Mouse (Mus musculus) midbrain, embryonic 16.5 days (tissue): ENCODE data around the gene Cenps. TPM values are rescaled to one million over a fixed set of nuclear protein-coding genes. Genes with fewer than 3 reads are reported as not detected.

Source experiments
- ATAC-seq: fragments of 200-750 bp; cut with Nextera tagmentation; 2 replicates; pipeline ENCODE4 v1.8.0; 2017; ENCODE audit warnings: moderate TSS enrichment
- H3K27ac ChIP-seq: fragments of 300-500 bp; sonication (generic); 2 replicates; pipeline ENCODE4 v1.5.1; 2014; ENCODE audit warnings: mild to moderate bottlenecking, low read length, mixed read lengths
- H3K27me3 ChIP-seq: fragments of 300-500 bp; sonication (generic); 2 replicates; pipeline ENCODE4 v1.6.1; 2014; ENCODE audit warnings: low read depth, low read length, mixed read lengths; ENCODE audit not compliant: control insufficient read depth, insufficient read depth
- H3K36me3 ChIP-seq: fragments of 300-500 bp; sonication (generic); 2 replicates; pipeline ENCODE4 v1.6.1; 2014; ENCODE audit warnings: mild to moderate bottlenecking, low read length, moderate library complexity, mixed read lengths; ENCODE audit not compliant: control insufficient read depth, insufficient read depth
- H3K4me1 ChIP-seq: fragments of 300-500 bp; sonication (generic); 2 replicates; pipeline ENCODE4 v1.6.1; 2014; ENCODE audit warnings: mild to moderate bottlenecking, low read length, mixed read lengths; ENCODE audit not compliant: control insufficient read depth, insufficient read depth
- H3K4me2 ChIP-seq: fragments of 300-500 bp; sonication (generic); 2 replicates; pipeline ENCODE4 v1.6.1; 2014; ENCODE audit warnings: mild to moderate bottlenecking, low read length, mixed read lengths
- H3K4me3 ChIP-seq: fragments of 300-500 bp; sonication (generic); 2 replicates; pipeline ENCODE4 v1.5.1; 2014; ENCODE audit warnings: low read depth, mild to moderate bottlenecking, low read length, moderate library complexity, mixed read lengths
- H3K9ac ChIP-seq: fragments of 300-500 bp; sonication (generic); 2 replicates; pipeline ENCODE4 v1.6.1; 2014; ENCODE audit warnings: low read depth, low read length, mixed read lengths
- H3K9me3 ChIP-seq: fragments of 300-500 bp; sonication (generic); replicated peaks from 2 replicates; pipeline ENCODE4 v1.6.1; 2014; ENCODE audit warnings: mild to moderate bottlenecking, low read length, mixed read lengths; ENCODE audit not compliant: control insufficient read depth, poor library complexity, severe bottlenecking
- WGBS: fragments of 180-500 bp; shearing (Covaris S2); extraction: QIAGEN DNeasy Blood & Tissue Kit; methylation state at CpG from one replicate; pipeline ENCODE4 v1.1.7; 2014; 5-methylcytosine and 5-hydroxymethylcytosine counted together
- polyA plus RNA-seq: library from polyadenylated mRNA; unstranded; fragments of >200 nt; fragmentation: Nextera tagmentation; extraction: Ambion mirVana; gene quantifications from 2 replicates; pipeline ENCODE4 v1.2.1, GENCODE M21; 2015

Cenps gene
- polyA plus RNA-seq, 1 experiment from 2014 or later: 17.7 TPM

DNA sequence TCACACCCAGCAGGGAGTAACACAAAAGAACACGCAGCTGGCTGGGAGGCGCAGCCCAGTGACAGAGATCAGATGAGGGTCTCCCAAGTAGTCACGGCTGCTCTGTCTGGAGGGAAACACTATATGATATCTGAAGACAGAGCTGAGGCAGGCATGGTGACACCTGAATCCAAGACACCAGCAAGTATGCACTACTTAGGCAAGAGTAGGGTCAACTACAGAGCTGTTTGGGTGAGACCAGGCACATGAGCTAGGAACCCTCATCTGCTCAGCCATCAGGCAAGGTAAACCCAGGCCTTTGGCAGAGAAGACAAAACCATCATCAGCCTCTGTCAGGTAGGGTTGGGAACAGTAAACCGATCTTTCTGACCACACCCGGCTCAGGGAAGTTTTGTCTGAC, 4.0 kb downstream of the Cenps start:
- no peak overlapping the region for H3K4me2 ChIP-seq

DNA sequence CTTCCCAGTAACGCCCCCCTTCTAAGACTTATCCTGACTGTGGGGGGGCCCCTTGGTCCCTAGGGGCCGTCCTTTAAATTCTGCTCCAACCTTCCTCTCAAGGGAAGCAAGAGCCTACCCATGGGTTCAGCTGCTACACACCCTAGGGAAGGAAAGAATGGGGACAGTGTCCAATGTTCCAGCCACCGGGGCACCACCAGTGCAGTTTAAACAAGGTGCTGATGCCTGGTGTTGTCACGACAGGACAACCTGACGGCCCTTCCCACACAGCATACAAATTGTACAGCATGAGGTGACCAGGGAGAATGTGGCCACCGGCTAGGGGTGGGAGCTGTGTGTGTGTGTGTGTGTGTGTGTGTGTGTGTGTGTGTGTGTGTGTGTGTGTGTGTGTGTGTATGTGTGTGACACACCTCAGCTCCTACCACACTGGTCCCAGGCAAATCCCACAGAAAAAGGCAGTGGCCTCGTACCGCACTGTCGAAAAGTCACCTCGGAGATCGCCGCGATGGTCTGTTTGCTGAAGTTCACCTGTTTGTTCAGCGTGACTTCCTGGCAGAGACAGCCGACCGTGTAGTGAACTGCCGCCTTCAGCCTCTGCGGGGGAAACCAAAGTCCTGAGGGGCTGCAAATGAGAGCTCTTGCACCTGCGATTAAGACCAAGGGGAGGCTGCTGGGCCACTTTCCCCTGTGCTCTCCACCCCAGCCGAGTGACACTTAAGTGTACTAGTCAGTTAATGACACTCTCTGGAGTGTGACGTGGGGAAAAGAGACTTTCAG, 5.5 kb downstream of the Cenps start:
- Histone ChIP-seq H3K4me1 (peaks cover 6% of the 10 kb centered on the region), H3K36me3 (no peaks in the 10 kb centered on the region), H3K4me2 (no peak overlapping the region), H3K9me3 (no peaks in the 10 kb centered on the region), H3K9ac (no peak overlapping the region), H3K4me3 (no peak overlapping the region), H3K27ac (no peak overlapping the region), H3K27me3 (no peaks in the 10 kb centered on the region)
- 91% methylated on average over 20 of the region's 21 CpGs for WGBS
- no peak for ATAC-seq

More for the DNA sequence above, 4.0 kb downstream of the Cenps start:
- Histone ChIP-seq H3K4me3 (no peak overlapping the region), H3K9me3 (no peaks in the 10 kb centered on the region), H3K9ac (no peak overlapping the region), H3K27me3 (no peaks in the 10 kb centered on the region), H3K4me1 (peaks cover 6% of the 10 kb centered on the region), H3K36me3 (no peaks in the 10 kb centered on the region), H3K27ac (no peak overlapping the region)
- no peak for ATAC-seq
- 84% methylated on average over 5 of the region's 5 CpGs for WGBS

- Histone ChIP-seq H3K9ac (no peak overlapping the region), H3K4me3 (no peak overlapping the region), H3K36me3 (no peaks in the 10 kb centered on the region), H3K4me2 (no peak overlapping the region), H3K9me3 (no peaks in the 10 kb centered on the region), H3K4me1 (no peaks in the 10 kb centered on the region; the same call in 1 of the 2 replicates), H3K27ac (no peak overlapping the region), H3K27me3 (no peaks in the 10 kb centered on the region)
- ATAC-seq: no peak
- WGBS: 93% methylated on average over 23 of the region's 23 CpGs
These were observed 6.2 kb downstream of the Cenps start for GRCm38 (mm10) chr4:149131021-149131752.

- no peaks in the 10 kb centered on the region for H3K9me3 ChIP-seq
- H3K36me3 ChIP-seq: no peaks in the 10 kb centered on the region
- H3K9ac ChIP-seq: no peak overlapping the region
- H3K4me1 ChIP-seq: no peaks in the 10 kb centered on the region
- no peaks in the 10 kb centered on the region for H3K27me3 ChIP-seq
- H3K27ac ChIP-seq: no peak overlapping the region
- no peak overlapping the region for H3K4me3 ChIP-seq
- no peak overlapping the region for H3K4me2 ChIP-seq
- no peak for ATAC-seq
- WGBS: 82% methylated on average over 18 of the region's 18 CpGs
These were observed 9.0 kb downstream of the Cenps start for GRCm38 (mm10) chr4:149128467-149128866.

DNA sequence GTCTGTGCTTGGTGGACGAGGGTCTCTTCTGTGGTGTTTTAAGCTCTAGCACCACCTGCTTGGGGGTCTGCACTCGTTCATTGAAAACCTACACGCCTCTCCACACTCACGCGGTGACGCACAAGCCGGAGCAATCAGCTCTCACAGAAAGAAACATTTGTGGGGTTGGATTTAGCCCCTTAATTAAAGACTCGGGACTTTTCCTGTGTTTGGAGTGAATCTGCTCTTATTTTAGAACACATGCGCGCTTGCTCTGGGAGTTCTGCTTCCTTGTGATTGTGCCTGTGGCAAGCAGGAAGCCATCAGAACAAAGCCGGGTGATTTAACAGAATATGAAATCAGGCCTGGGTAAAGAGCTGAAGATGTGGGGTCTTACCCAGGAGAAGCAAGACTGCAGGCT, 10.8 kb downstream of the Cenps start, which contains the start of gene Cort:
Cort (minus strand) TSS at position 101 of the 400 bp plus-strand sequence.
- Histone ChIP-seq H3K27me3 (no peaks in the 10 kb centered on the region), H3K4me3 (no peak within 1 kb of the TSS), H3K9ac (no peak within 1 kb of the TSS), H3K27ac (no peak within 1 kb of the TSS), H3K9me3 (no peaks in the 10 kb centered on the region), H3K36me3 (no peaks in the 10 kb centered on the region), H3K4me2 (no peak within 1 kb of the TSS), H3K4me1 (no peaks in the 10 kb centered on the region)
- WGBS: 86% methylated on average over 11 of the region's 11 CpGs
- no peak for ATAC-seq

GRCm38 (mm10) chr4:149126115-149126509, 11.3 kb downstream of the Cenps start:
- WGBS: 87% methylated on average over 6 of the region's 6 CpGs
- Histone ChIP-seq H3K9ac (no peak overlapping the region), H3K9me3 (no peaks in the 10 kb centered on the region), H3K4me1 (no peaks in the 10 kb centered on the region), H3K27ac (no peak overlapping the region), H3K4me3 (no peak overlapping the region), H3K4me2 (no peak overlapping the region), H3K27me3 (no peaks in the 10 kb centered on the region), H3K36me3 (0 out of 2 replicates have a peak, but pooled peaks cover 2% of the 10 kb centered on the region)
- ATAC-seq: no peak

- ATAC-seq: no peak
- Histone ChIP-seq H3K9me3 (no peaks in the 10 kb centered on the region), H3K27ac (no peak overlapping the region), H3K4me1 (no peaks in the 10 kb centered on the region), H3K4me3 (no peak overlapping the region), H3K36me3 (0 out of 2 replicates have a peak, but pooled peaks cover 3% of the 10 kb centered on the region), H3K27me3 (no peaks in the 10 kb centered on the region), H3K9ac (no peak overlapping the region), H3K4me2 (no peak overlapping the region)
- 45% methylated on average over 11 of the region's 11 CpGs for WGBS
These were observed 11.9 kb downstream of the Cenps start for GRCm38 (mm10) chr4:149125341-149126114.

DNA sequence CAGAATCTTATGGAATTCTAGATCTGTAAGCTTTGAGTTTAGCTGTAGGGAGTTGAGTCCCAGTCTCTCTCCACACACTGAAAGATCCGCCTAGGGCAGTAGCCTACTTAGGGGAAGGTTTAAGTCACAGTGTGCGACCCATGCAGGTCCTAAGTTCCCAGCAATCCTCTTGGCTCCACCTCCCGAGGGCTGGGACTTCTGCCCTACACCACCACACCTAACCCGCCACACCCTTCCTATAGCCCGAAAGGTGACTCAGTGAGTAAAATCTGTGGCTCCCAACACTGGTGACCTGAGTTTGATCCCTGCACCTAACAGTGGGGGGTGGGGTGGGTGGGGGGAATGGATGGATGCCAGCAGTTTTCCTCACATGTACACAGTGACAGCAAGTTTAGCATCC, 14.0 kb downstream of the Cenps start:
- Histone ChIP-seq H3K4me1 (no peaks in the 10 kb centered on the region), H3K36me3 (0 out of 2 replicates have a peak, but pooled peaks cover 6% of the 10 kb centered on the region), H3K9me3 (no peaks in the 10 kb centered on the region), H3K9ac (no peak overlapping the region), H3K27ac (no peak overlapping the region), H3K4me3 (no peak overlapping the region), H3K4me2 (no peak overlapping the region), H3K27me3 (no peaks in the 10 kb centered on the region)
- WGBS: 67% methylated on average over 5 of the region's 5 CpGs
- no peak for ATAC-seq
